Mouse (Mus musculus) midbrain, embryonic 13.5 days (tissue): ENCODE data around the gene 1700019A02Rik. TPM values are rescaled to one million over a fixed set of nuclear protein-coding genes. Genes with fewer than 3 reads are reported as not detected.

Experiments used
- ATAC-seq: fragments of 200-750 bp; cut with Nextera tagmentation; 2 replicates; pipeline ENCODE4 v1.8.0; 2017; ENCODE audit warnings: mild to moderate bottlenecking, moderate TSS enrichment, moderate library complexity
- H3K27ac ChIP-seq: fragments of 300-500 bp; sonication (generic); 2 replicates; pipeline ENCODE4 v1.5.1; 2015; ENCODE audit warnings: inconsistent platforms, mild to moderate bottlenecking, moderate library complexity
- H3K27me3 ChIP-seq: fragments of 300-500 bp; sonication (generic); 2 replicates; pipeline ENCODE4 v1.6.1; 2015; ENCODE audit warnings: mild to moderate bottlenecking, inconsistent platforms
- H3K36me3 ChIP-seq: fragments of 300-500 bp; sonication (generic); 2 replicates; pipeline ENCODE4 v1.6.1; 2015; ENCODE audit warnings: mild to moderate bottlenecking, inconsistent platforms
- H3K4me1 ChIP-seq: fragments of 300-500 bp; sonication (generic); replicated peaks from 2 replicates; pipeline ENCODE4 v1.6.1; 2015; ENCODE audit warnings: inconsistent platforms
- H3K4me2 ChIP-seq: fragments of 300-500 bp; sonication (generic); replicated peaks from 2 replicates; pipeline ENCODE4 v1.6.1; 2015; ENCODE audit warnings: moderate library complexity, mild to moderate bottlenecking, inconsistent platforms
- H3K4me3 ChIP-seq: fragments of 300-500 bp; sonication (generic); replicated peaks from 2 replicates; pipeline ENCODE4 v1.5.1; 2015; ENCODE audit warnings: mild to moderate bottlenecking, inconsistent platforms
- H3K9ac ChIP-seq: fragments of 300-500 bp; sonication (generic); replicated peaks from 2 replicates; pipeline ENCODE4 v1.6.1; 2015; ENCODE audit warnings: mild to moderate bottlenecking, inconsistent platforms
- H3K9me3 ChIP-seq: fragments of 300-500 bp; sonication (generic); 2 replicates; pipeline ENCODE4 v1.6.1; 2016; ENCODE audit warnings: mild to moderate bottlenecking, inconsistent platforms
- WGBS: fragments of 180-500 bp; shearing (Covaris S2); methylation state at CpG from one replicate; pipeline ENCODE4 v1.1.7; 2015; 5-methylcytosine and 5-hydroxymethylcytosine counted together
- polyA plus RNA-seq: library from polyadenylated mRNA; unstranded; fragments of >200 nt; fragmentation: Nextera tagmentation; extraction: Ambion mirVana; gene quantifications from 2 replicates; pipeline ENCODE4 v1.2.1, GENCODE M21; 2015

The 1700019A02Rik gene
- polyA plus RNA-seq: not detected in 2 replicates

- no peak within 1 kb of the TSS for H3K27ac ChIP-seq
- no peaks in the 10 kb centered on the region for H3K4me1 ChIP-seq
- WGBS: 97% methylated on average over 8 of the region's 8 CpGs
- H3K9ac ChIP-seq: no peak within 1 kb of the TSS
- no peaks in the 10 kb centered on the region for H3K36me3 ChIP-seq
- no peak within 1 kb of the TSS for H3K4me2 ChIP-seq
- no peak within 1 kb of the TSS for H3K4me3 ChIP-seq
- no peaks in the 10 kb centered on the region for H3K9me3 ChIP-seq
- H3K27me3 ChIP-seq: no peaks in the 10 kb centered on the region
- no peak for ATAC-seq
Measured at GRCm38 (mm10) chr1:53187536-53187935, at the start of gene 1700019A02Rik. Gene 1700019A02Rik (minus strand): TSS chr1:53187636.

GRCm38 (mm10) chr1:53226063-53226462 is 38.6 kb upstream of the 1700019A02Rik start:
- Histone ChIP-seq H3K27ac (no peak overlapping the region), H3K4me2 (no peak overlapping the region), H3K27me3 (no peaks in the 10 kb centered on the region), H3K36me3 (no peaks in the 10 kb centered on the region), H3K9ac (no peak overlapping the region), H3K4me1 (no peaks in the 10 kb centered on the region), H3K9me3 (no peaks in the 10 kb centered on the region), H3K4me3 (no peak overlapping the region)
- WGBS: 11% methylated on average over 1 of the region's 1 CpGs
- ATAC-seq: no peak

DNA sequence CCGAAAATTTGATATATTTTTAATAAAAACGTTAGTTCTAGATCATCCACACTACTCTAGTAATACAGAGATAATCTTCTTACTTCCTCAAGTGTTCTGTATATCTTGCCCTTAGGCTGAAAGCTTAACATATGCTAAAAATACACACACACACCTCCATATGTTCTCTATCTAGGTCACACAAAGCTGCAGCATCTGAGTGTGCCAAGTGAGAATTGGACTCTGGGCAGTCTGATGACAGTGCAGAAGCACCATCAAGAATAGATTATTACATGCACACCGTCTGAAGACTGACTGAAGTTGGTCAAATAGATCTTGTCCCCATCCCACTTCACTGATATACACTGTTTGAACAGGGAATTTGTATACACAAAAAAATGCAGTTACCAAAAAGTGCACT is 38.2 kb upstream of the 1700019A02Rik start:
- WGBS: 83% methylated on average over 3 of the region's 3 CpGs
- no peak for ATAC-seq
- Histone ChIP-seq H3K4me2 (no peak overlapping the region), H3K27ac (no peak overlapping the region), H3K9me3 (no peaks in the 10 kb centered on the region), H3K9ac (no peak overlapping the region), H3K27me3 (no peaks in the 10 kb centered on the region), H3K4me3 (no peak overlapping the region), H3K36me3 (no peaks in the 10 kb centered on the region), H3K4me1 (no peaks in the 10 kb centered on the region)

- peak; percentile 40; the same call in 1 of the 2 replicates for ATAC-seq
- WGBS: 75% methylated on average over 1 of the region's 1 CpGs
- Histone ChIP-seq H3K4me3 (no peak overlapping the region), H3K27ac (no peak overlapping the region), H3K9me3 (no peaks in the 10 kb centered on the region), H3K4me1 (no peaks in the 10 kb centered on the region), H3K9ac (no peak overlapping the region), H3K36me3 (no peaks in the 10 kb centered on the region), H3K27me3 (no peaks in the 10 kb centered on the region), H3K4me2 (no peak overlapping the region)
Measured at GRCm38 (mm10) chr1:53224775-53225174, 37.3 kb upstream of the 1700019A02Rik start.

DNA sequence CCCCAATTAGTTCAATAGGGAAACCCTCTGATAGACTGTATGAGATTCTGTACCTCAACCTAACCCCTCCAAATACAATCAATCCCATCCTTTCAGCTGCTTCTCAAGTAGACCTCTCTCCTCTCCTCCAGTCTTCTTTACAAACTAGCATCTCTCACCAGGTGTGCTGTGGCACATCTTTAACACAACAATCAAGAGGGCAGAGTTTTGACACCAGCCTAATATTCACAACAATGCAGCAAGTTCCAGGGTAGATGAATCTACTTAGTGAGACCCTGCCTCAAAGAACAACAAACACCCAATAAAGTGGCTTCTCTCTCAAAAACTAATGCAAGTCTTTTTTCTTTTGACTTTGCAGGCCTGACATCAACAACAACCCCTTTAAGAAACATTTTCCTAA is 22.7 kb upstream of the 1700019A02Rik start:
- Histone ChIP-seq H3K27ac (no peak overlapping the region), H3K27me3 (no peaks in the 10 kb centered on the region), H3K9ac (no peak overlapping the region), H3K36me3 (no peaks in the 10 kb centered on the region), H3K9me3 (no peaks in the 10 kb centered on the region), H3K4me1 (no peaks in the 10 kb centered on the region), H3K4me2 (no peak overlapping the region), H3K4me3 (no peak overlapping the region)
- no peak for ATAC-seq

DNA sequence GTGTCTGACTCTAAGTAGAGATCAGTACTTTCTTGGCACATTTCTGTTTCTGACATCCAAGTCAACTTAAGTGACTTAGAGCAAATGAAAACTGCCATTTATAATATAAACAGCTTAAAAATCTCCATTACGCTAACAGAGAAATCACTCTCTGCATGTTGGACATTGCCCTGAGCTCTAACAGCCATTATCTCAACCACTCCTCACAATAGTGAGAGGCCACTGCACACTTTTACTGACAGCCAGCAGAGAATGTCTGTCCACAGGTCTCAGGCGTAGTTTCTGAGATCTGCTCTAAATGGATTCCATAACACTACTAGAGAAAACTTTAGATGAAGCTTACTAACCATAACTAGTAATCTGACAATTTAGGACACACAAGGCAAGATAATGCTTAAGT is 16.5 kb upstream of the 1700019A02Rik start:
- Histone ChIP-seq H3K27ac (no peak overlapping the region), H3K4me2 (no peak overlapping the region), H3K4me3 (no peak overlapping the region), H3K36me3 (no peaks in the 10 kb centered on the region), H3K9ac (no peak overlapping the region), H3K27me3 (no peaks in the 10 kb centered on the region), H3K4me1 (no peaks in the 10 kb centered on the region), H3K9me3 (no peaks in the 10 kb centered on the region)
- 99% methylated on average over 2 of the region's 2 CpGs for WGBS
- no peak for ATAC-seq

DNA sequence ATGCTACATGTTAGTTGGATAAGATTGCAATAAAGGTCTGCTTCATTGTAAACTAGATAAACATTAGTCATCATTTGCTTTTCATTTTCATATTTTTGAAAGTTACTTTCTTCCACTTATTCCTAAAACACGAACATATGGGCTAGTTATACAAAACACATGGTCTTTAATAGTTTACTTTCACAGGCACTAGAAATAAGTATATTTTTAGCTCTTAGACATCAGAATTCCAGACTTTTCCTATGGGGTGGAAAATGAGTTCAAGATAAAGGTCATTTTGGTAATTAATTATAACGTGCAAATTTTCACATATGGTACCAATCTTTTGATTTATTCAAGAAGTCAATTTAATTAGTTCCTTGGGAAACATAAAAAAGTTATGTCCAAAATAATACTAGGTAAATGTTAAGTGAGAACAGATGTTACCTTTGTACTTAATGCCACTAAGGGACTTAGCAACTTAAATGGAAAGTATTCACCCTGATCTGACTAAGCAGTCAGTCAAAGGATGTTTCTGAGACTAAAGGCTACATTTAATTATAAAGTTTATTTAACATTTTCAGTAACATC is 14.3 kb upstream of the 1700019A02Rik start:
- no peaks in the 10 kb centered on the region for H3K4me1 ChIP-seq
- 88% methylated on average over 2 of the region's 2 CpGs for WGBS
- no peak overlapping the region for H3K4me2 ChIP-seq
- no peak overlapping the region for H3K9ac ChIP-seq
- no peak for ATAC-seq
- no peaks in the 10 kb centered on the region for H3K27me3 ChIP-seq
- no peak overlapping the region for H3K4me3 ChIP-seq
- no peaks in the 10 kb centered on the region for H3K36me3 ChIP-seq
- H3K9me3 ChIP-seq: no peaks in the 10 kb centered on the region
- H3K27ac ChIP-seq: no peak overlapping the region

DNA sequence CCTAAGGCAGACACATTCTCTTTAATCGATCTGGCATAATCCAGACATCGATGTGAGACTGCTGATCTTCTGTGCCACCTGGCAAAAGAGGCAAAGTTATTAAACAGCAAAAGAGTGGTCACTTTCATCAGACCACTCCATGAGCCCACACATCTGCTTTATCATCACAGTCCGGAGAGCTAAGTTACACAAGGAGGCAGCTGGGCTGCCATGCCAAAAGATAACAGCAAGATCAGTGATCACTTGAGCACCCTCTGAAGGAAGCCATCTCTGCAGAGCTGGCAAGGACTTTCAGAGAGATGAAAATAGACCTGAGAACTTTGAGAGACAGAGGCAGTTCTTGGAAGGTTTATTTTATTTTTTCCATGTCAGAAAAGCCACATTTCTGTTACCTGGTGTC is 7.1 kb upstream of the 1700019A02Rik start:
- Histone ChIP-seq H3K27me3 (no peaks in the 10 kb centered on the region), H3K9me3 (no peaks in the 10 kb centered on the region), H3K4me1 (no peaks in the 10 kb centered on the region), H3K4me2 (no peak overlapping the region), H3K36me3 (0 out of 2 replicates have a peak, but pooled peaks cover 6% of the 10 kb centered on the region), H3K4me3 (no peak overlapping the region), H3K27ac (no peak overlapping the region), H3K9ac (no peak overlapping the region)
- 92% methylated on average over 3 of the region's 3 CpGs for WGBS
- no peak for ATAC-seq

GRCm38 (mm10) chr1:53191234-53191633 is 3.8 kb upstream of the 1700019A02Rik start:
- Histone ChIP-seq H3K27ac (no peak overlapping the region), H3K4me3 (no peak overlapping the region), H3K4me1 (no peaks in the 10 kb centered on the region), H3K27me3 (no peaks in the 10 kb centered on the region), H3K4me2 (no peak overlapping the region), H3K36me3 (0 out of 2 replicates have a peak, but pooled peaks cover 6% of the 10 kb centered on the region), H3K9me3 (no peaks in the 10 kb centered on the region), H3K9ac (no peak overlapping the region)
- ATAC-seq: no peak
- WGBS: 43% methylated on average over 3 of the region's 3 CpGs

- ATAC-seq: no peak
- 77% methylated on average over 3 of the region's 3 CpGs for WGBS
- Histone ChIP-seq H3K4me2 (no peak overlapping the region), H3K27me3 (no peaks in the 10 kb centered on the region), H3K9me3 (no peaks in the 10 kb centered on the region), H3K36me3 (0 out of 2 replicates have a peak, but pooled peaks cover 6% of the 10 kb centered on the region), H3K9ac (no peak overlapping the region), H3K27ac (no peak overlapping the region), H3K4me1 (no peaks in the 10 kb centered on the region), H3K4me3 (no peak overlapping the region)
Measured at GRCm38 (mm10) chr1:53189620-53190019, 2.2 kb upstream of the 1700019A02Rik start.

GRCm38 (mm10) chr1:53186301-53186700 is 1.1 kb downstream of the 1700019A02Rik start:
- Histone ChIP-seq H3K4me3 (no peak overlapping the region), H3K27ac (no peak overlapping the region), H3K36me3 (no peaks in the 10 kb centered on the region), H3K4me1 (no peaks in the 10 kb centered on the region), H3K4me2 (no peak overlapping the region), H3K9ac (no peak overlapping the region), H3K27me3 (no peaks in the 10 kb centered on the region), H3K9me3 (no peaks in the 10 kb centered on the region)
- ATAC-seq: no peak
- WGBS: 88% methylated on average over 3 of the region's 3 CpGs

- no peak overlapping the region for H3K4me2 ChIP-seq
- H3K27me3 ChIP-seq: no peaks in the 10 kb centered on the region
- 74% methylated on average over 6 of the region's 6 CpGs for WGBS
- no peaks in the 10 kb centered on the region for H3K9me3 ChIP-seq
- H3K4me3 ChIP-seq: no peak overlapping the region
- ATAC-seq: no peak
- no peak overlapping the region for H3K9ac ChIP-seq
- no peak overlapping the region for H3K27ac ChIP-seq
- H3K36me3 ChIP-seq: no peaks in the 10 kb centered on the region
- H3K4me1 ChIP-seq: no peaks in the 10 kb centered on the region
Measured at GRCm38 (mm10) chr1:53157715-53158114, 29.7 kb downstream of the 1700019A02Rik start.

- Histone ChIP-seq H3K36me3 (no peaks in the 10 kb centered on the region), H3K9me3 (no peaks in the 10 kb centered on the region), H3K27me3 (no peaks in the 10 kb centered on the region), H3K27ac (no peak overlapping the region), H3K4me3 (no peak overlapping the region), H3K4me1 (no peaks in the 10 kb centered on the region), H3K4me2 (no peak overlapping the region), H3K9ac (no peak overlapping the region)
- no peak for ATAC-seq
- WGBS: 78% methylated on average over 2 of the region's 2 CpGs
Measured at GRCm38 (mm10) chr1:53123066-53123465, 64.4 kb downstream of the 1700019A02Rik start.
